Mouse (Mus musculus): ENCODE data around the gene St8sia6.

GRCm38 (mm10) chr2:13794446-13794845 lies 582 bp upstream of the St8sia6 start:
- no peak for TF ChIP-seq POLR2A (IDR thresholded peaks at IDR 0.05; ENCODE audit: insufficient read depth, low read depth, low read length)
- TF ChIP-seq EP300 (IDR thresholded peaks at IDR 0.05; ENCODE audit: insufficient read depth, low read depth, low read length): no peak
- no peak for TF ChIP-seq CTCF (IDR thresholded peaks at IDR 0.05)
